Mouse (Mus musculus) layer of hippocampus, postnatal 10 days (tissue): ENCODE results near the gene Prss58. TPM values are rescaled to one million over a fixed set of nuclear protein-coding genes. Genes with fewer than 3 reads are reported as not detected.

ENCODE experiments used
- DNase-seq, 2 experiments: peaks; one replicate each; pipeline ENCODE4 v3.0.0; 2021; ENCODE audit warnings: low spot score in 2 of 2
- long read RNA-seq: library from polyadenylated mRNA; stranded (forward); transcript quantifications from one replicate; pipeline ENCODE4 v2.0.0, GENCODE M21; 2023
- total RNA-seq, 2 experiments: library from RNA; stranded (reverse); gene quantifications; 2 replicates each; pipeline ENCODE4 v1.2.3; 2021

The Prss58 gene
- not detected for total RNA-seq
- long read RNA-seq = 0 reads

GRCm38 (mm10) chr6:40900287-40900686 lies at the start of gene Prss58:
Gene Prss58 (minus strand): TSS chr6:40900387.
- no peak for DNase-seq

DNA sequence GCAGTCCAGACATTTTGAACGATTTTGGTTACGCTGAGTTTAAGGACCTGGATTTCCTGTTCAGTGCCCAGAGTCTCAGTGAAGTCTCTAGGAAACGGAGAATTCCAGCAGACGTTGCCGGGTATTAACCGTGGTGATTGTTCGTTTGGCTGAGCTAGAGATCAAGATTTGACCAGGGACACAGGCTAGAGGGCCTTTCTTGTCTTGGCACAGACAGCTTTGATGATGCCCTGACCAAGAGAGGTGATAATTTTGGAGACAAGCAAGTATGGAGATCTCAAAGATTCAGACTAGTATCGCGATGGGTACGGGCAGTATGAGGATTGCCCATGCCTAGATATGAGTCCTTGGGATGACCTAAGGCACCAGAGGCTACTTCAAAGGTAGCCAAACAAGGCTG lies 40.3 kb upstream of the Prss58 start, which contains the start of gene 1700074P13Rik:
TSS of gene 1700074P13Rik (minus strand) at position 101 of the 400 bp plus-strand sequence.
- DNase-seq = no peak

GRCm38 (mm10) chr6:40919954-40920353 lies 19.8 kb upstream of the Prss58 start:
- DNase-seq = no peak

DNA sequence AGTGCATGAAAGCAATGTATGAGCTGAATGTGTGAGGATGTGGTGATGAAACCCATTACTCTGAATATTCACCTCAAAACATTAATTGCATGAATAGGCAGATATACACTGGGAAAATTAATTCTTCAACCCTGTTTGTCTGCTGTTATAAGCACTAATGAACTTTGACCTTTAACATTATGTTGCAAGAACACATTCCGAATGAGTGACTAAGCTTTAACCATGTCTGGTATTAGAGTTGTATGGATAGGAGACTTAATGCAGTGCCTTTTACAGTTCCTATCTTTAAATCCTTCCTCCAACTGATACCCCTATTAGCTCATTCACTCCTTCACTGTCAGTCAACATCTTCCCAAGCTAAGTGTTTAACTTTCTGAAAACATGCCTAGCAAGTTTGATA lies 5.5 kb downstream of the Prss58 start:
- no peak for DNase-seq

- DNase-seq = no peak
These were observed 6.6 kb downstream of the Prss58 start for GRCm38 (mm10) chr6:40893577-40893976.

- no peak for DNase-seq
These were observed 8.4 kb downstream of the Prss58 start for GRCm38 (mm10) chr6:40891754-40892153.

DNA sequence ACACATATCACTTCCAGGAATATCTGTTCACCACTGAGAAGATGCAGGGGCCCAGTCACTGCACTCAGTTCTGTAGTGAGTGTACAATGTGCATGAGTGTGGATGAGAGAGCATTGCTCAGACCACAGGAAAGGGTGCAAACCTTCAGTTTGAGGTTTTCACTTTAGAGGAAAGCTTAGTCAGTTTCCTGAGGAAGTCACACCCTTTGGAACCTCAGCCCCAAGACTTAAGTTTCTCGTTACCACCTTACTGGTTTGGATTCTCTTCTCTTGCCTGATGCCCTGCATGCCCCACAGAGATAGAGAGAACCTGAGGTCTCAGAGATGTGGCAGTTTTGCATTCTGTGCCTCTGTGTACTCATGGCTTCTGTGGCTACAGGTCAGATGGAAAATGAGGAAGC lies 9.2 kb downstream of the Prss58 start:
- no peak for DNase-seq

DNA sequence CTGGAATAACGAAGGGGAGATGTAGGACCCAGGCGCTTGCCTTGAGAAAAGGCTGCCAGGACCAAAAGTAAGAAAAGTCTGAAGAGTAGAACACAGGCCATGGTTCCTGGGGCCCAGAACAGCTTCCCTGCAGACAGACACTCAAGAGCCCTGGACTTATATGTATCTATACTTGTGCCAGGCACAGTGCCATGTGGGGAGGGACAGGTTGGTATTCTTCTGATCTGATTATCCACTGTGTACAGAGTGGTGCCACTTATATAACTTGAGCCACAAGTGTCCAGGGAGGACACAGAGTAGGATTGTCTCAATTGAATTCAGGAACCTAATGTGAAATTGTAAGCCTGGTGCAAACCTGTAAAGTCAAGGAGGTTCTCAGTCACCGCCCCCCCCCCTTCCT lies 12.8 kb downstream of the Prss58 start, which contains the start of gene Moxd2:
TSS of gene Moxd2 (minus strand) at position 101 of the 400 bp plus-strand sequence.
- DNase-seq = no peak

- no peak for DNase-seq
These were observed 54.9 kb downstream of the Prss58 start for GRCm38 (mm10) chr6:40845283-40845682.

Other genes starting within 250 kb of the Prss58 start
- gene Moxd2, start 12.9 kb downstream of the Prss58 start, total RNA-seq = not detected
- gene 1700074P13Rik, start 40.2 kb upstream of the Prss58 start, total RNA-seq = not detected
- gene Gm4744, start 51.5 kb upstream of the Prss58 start, total RNA-seq = not detected
- gene 1810009J06Rik, start 64.4 kb upstream of the Prss58 start, total RNA-seq = not detected
- not detected for gene Gm2663, start 99.1 kb upstream of the Prss58 start, total RNA-seq
- not detected for gene 2210010C04Rik, start 135.1 kb upstream of the Prss58 start, total RNA-seq